Mouse (Mus musculus) kidney, adult 2 months (tissue): ENCODE data around the gene Acap2. TPM values are rescaled to one million over a fixed set of nuclear protein-coding genes. Genes with fewer than 3 reads are reported as not detected.

ENCODE experiments used
- DNase-seq: peaks from one replicate; pipeline ENCODE4 v3.0.0; 2021
- H3K27ac ChIP-seq: fragments of 200-500 bp; 2 replicates; pipeline ENCODE4 v1.5.1; 2012; ENCODE audit warnings: low read depth, low read length, control low read depth, inconsistent platforms; ENCODE audit not compliant: insufficient read depth
- H3K27me3 ChIP-seq: fragments of 200-500 bp; replicated peaks from 2 replicates; pipeline ENCODE4 v1.6.1; 2012; ENCODE audit warnings: mild to moderate bottlenecking, moderate library complexity, low read length, inconsistent platforms; ENCODE audit not compliant: control insufficient read depth, insufficient read depth
- H3K36me3 ChIP-seq: fragments of 200-500 bp; 2 replicates; pipeline ENCODE4 v1.6.1; 2012; ENCODE audit warnings: mild to moderate bottlenecking, moderate library complexity, low read length, inconsistent platforms; ENCODE audit not compliant: control insufficient read depth, insufficient read depth
- H3K4me1 ChIP-seq: fragments of 200-500 bp; 2 replicates; pipeline ENCODE4 v1.6.1; 2011; ENCODE audit warnings: low read length; ENCODE audit not compliant: control insufficient read depth, insufficient read depth
- H3K4me3 ChIP-seq: fragments of 200-500 bp; 2 replicates; pipeline ENCODE4 v1.5.1; 2011; ENCODE audit warnings: mild to moderate bottlenecking, low read depth, low read length, control low read depth; ENCODE audit not compliant: insufficient read depth
- CTCF ChIP-seq: fragments of 200-500 bp; conservative IDR thresholded peaks from 2 replicates; pipeline ENCODE4 v1.5.1; 2011; ENCODE audit warnings: low read depth, mild to moderate bottlenecking, control low read depth, low read length, moderate library complexity, mixed read lengths; ENCODE audit not compliant: insufficient read depth, insufficient read length
- POLR2A ChIP-seq: fragments of 200-500 bp; IDR thresholded peaks from one replicate; pipeline ENCODE4 v1.6.1; 2011; ENCODE audit warnings: low read depth, low read length, control low read depth
- WGBS: fragments of 180-500 bp; shearing (Covaris S2); methylation state at CpG from one replicate; pipeline ENCODE4 v1.1.7; 2018; 5-methylcytosine and 5-hydroxymethylcytosine counted together
- polyA plus RNA-seq: library from polyadenylated mRNA; depleted of rRNA; stranded (reverse); fragments of >200 nt; gene quantifications from 2 replicates; pipeline ENCODE4 v1.2.3, GENCODE M21; 2012

Gene Acap2
- polyA plus RNA-seq, 1 experiment: 8.6 TPM

DNA sequence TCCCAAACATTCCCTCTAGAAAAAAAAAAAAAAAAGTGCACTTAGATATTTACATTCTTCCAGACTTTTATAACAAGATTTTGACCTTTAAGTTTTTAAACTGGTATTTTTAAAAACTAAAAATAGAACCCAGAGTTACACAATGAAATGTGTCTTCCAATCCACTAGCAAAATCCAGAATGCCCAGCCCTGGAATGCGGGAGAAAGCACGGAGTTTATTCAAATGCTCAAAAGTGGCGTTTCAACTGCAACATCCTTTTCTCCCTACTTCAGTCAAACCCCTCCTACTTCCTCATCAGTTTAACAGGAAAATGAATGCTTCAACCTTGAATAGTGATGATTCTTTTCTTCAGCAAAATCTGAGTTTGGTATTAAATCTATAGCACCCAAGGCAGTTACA, 4.1 kb downstream of the Acap2 start:
- TF ChIP-seq POLR2A (no peak), CTCF (no peak)
- WGBS: 46% methylated on average over 3 of the region's 3 CpGs
- Histone ChIP-seq H3K4me1 (peaks cover 10% of the 10 kb centered on the region; the same call in 1 of the 2 replicates), H3K27me3 (no peaks in the 10 kb centered on the region), H3K27ac (no peak overlapping the region), H3K36me3 (no peaks in the 10 kb centered on the region), H3K4me3 (no peak overlapping the region)
- no peak for DNase-seq

DNA sequence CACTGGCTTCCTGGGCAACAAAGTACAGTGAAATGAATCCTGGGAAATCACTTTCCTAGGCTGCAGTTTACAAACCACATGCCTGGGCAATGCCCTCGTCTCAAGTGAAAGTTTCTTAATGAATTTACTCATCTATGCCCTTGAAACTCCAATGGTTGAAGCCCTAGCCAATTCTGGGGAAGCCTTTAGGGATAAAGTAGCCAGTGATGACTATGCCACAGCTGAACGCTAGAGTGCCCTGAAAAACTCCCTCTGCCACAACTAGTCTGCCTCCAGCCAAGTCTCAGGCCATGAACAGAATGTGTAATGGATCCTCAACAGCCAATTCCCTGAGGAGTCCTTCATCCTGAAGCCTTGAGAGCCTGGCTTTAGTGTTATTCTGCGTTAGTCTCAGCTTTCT, 8.5 kb downstream of the Acap2 start:
- Histone ChIP-seq H3K4me3 (no peak overlapping the region), H3K4me1 (no peaks in the 10 kb centered on the region; the same call in 1 of the 2 replicates), H3K36me3 (no peaks in the 10 kb centered on the region), H3K27me3 (no peaks in the 10 kb centered on the region), H3K27ac (no peak overlapping the region)
- TF ChIP-seq POLR2A: no peak
- TF ChIP-seq CTCF: no peak
- WGBS: 32% methylated on average over 3 of the region's 3 CpGs
- DNase-seq: peak; percentile 21

DNA sequence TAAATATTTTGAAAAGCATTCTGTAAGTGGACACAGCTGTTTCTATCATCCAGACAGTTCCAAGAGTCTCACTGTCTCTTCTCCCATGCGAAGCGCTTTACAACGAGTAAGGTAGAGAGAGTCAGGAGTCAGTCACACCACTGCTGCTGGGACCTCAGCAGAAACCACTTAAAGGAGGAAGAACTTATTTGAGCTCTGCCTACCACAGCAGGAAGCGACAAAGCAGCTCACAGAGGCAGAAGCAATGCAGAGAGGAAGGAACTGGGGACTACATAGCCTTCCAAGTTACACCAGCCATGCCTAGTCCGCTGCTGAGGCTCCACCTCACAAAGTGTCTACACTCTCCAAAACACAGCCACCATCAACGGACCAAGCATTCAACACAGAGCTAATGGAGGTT, 9.2 kb downstream of the Acap2 start:
- 47% methylated on average over 6 of the region's 6 CpGs for WGBS
- DNase-seq: peak; percentile 21
- TF ChIP-seq CTCF: no peak
- no peak for TF ChIP-seq POLR2A
- Histone ChIP-seq H3K36me3 (no peaks in the 10 kb centered on the region), H3K27me3 (no peaks in the 10 kb centered on the region), H3K27ac (no peak overlapping the region), H3K4me1 (no peaks in the 10 kb centered on the region; the same call in 1 of the 2 replicates), H3K4me3 (no peak overlapping the region)

DNA sequence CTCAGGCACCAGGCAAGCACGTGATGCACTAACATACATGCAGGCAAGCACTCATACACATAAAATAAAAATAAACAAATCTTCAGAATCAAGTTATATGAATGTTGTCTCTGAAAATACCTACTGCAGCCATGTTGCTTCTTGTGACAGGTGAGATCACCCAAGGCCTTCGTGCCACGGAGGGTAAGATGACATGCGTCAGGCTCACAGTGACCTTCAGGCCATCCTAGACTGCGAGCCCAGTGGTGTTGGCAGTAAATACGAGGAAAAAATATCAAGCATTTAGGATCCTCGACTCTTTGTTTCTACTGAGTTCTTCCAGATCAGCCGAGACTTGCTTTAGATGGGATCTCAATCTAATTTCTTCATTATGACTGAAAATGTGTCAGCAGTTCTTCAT, 10.6 kb downstream of the Acap2 start:
- 87% methylated on average over 8 of the region's 8 CpGs for WGBS
- DNase-seq: no peak
- H3K4me1 ChIP-seq: peaks cover 5% of the 10 kb centered on the region; the same call in 1 of the 2 replicates
- no peaks in the 10 kb centered on the region for H3K27me3 ChIP-seq
- no peak for TF ChIP-seq CTCF
- TF ChIP-seq POLR2A: no peak
- H3K36me3 ChIP-seq: no peaks in the 10 kb centered on the region
- H3K4me3 ChIP-seq: no peak overlapping the region
- H3K27ac ChIP-seq: no peak overlapping the region

DNA sequence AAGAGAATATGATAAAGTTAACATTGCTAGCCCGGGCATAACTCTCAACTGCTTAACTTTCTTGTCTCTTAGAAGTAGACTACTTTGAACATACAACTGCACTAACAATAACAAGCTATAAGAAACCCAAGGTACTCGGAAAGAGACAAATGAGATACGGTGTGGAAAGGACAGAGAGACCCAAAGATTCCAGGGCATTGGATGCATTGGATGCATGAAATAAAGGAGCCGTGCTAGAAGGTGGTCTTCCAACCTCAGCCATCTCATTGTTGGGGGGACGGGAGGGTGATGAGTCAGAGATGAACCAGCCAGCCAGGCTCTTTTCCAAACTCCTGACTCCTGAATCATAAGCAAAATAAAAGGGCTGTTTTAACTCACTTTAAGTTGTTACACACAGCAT, 11.8 kb downstream of the Acap2 start:
- H3K4me3 ChIP-seq: no peak overlapping the region
- TF ChIP-seq CTCF: no peak
- no peak for TF ChIP-seq POLR2A
- H3K27me3 ChIP-seq: no peaks in the 10 kb centered on the region
- 95% methylated on average over 5 of the region's 5 CpGs for WGBS
- no peaks in the 10 kb centered on the region for H3K36me3 ChIP-seq
- DNase-seq: no peak
- peaks cover 7% of the 10 kb centered on the region; the same call in 1 of the 2 replicates for H3K4me1 ChIP-seq
- H3K27ac ChIP-seq: no peak overlapping the region

DNA sequence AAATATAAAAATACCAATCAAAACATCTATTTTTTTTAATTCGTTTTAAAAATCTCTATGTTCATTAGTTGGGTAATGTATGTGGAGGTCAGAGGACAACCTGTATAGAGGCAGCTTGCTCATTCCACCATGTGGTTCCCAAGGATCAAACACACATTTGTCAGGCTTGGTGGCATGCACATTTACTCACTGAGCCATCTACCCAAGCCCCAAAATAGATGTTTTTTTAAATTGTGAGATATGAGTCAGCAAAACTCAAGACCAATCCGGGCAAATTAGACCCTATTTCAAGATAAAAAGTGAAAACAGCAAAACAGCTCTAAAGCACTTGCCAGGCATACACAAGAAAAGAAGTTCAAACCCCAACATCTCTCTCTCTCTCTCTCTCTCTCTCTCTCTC, 12.2 kb downstream of the Acap2 start:
- H3K4me3 ChIP-seq: no peak overlapping the region
- WGBS: 59% methylated on average over 2 of the region's 2 CpGs
- DNase-seq: no peak
- no peaks in the 10 kb centered on the region for H3K27me3 ChIP-seq
- no peak for TF ChIP-seq CTCF
- no peak for TF ChIP-seq POLR2A
- H3K36me3 ChIP-seq: no peaks in the 10 kb centered on the region
- peaks cover 7% of the 10 kb centered on the region; the same call in 1 of the 2 replicates for H3K4me1 ChIP-seq
- no peak overlapping the region for H3K27ac ChIP-seq

DNA sequence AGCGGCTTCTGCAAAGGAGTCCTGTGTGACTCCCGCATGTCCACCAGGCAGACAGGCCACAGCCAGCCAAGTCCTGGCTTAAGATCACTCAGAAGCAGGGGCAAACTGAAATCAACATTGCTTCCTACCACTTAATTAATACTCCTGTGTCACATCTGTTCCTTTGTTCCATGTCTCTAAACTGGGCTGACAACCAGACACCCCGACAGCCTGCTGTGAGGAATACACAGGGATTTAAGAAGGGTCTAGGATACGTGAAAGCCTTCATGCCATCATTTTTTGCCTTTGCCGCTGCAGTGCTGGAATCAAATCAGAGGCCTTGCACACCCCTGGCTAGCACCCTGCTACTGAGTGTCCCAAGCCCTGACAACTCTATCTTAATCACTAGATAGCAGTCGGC, 12.8 kb downstream of the Acap2 start:
- Histone ChIP-seq H3K36me3 (no peaks in the 10 kb centered on the region), H3K4me3 (no peak overlapping the region), H3K4me1 (peaks cover 7% of the 10 kb centered on the region; the same call in 1 of the 2 replicates), H3K27ac (no peak overlapping the region), H3K27me3 (no peaks in the 10 kb centered on the region)
- TF ChIP-seq POLR2A (no peak), CTCF (no peak)
- DNase-seq: no peak
- 81% methylated on average over 6 of the region's 6 CpGs for WGBS
